Mouse (Mus musculus): ENCODE measurements around the gene Cux2. TPM values are rescaled to one million over a fixed set of nuclear protein-coding genes. Genes with fewer than 3 reads are reported as not detected.

Gene Cux2
- total and polyA plus RNA-seq, 3 experiments, result 1.4 to 3.5 TPM; not detected in 1

DNA sequence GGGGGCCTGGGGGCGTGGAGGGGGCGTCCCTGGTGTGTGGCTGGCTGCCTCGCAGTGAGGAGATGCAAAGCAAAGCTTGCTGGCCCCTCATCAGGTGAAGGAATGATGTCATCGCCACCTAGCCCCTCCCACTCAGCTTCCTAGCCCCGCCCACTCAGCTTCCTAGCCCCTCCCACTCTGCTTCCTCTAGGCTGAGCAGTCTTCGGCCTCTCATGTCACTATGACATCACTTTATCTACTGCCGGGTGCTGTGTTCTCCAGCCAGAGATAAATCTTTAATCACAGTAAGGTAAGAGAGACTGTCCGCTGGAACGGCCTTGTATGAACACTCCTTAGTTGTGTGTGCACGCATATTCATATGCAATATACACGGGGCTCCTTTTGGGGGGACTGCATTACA is 19.3 kb downstream of the Cux2 start:
- H3K36me3 ChIP-seq (ENCODE audit: control insufficient read depth in 1 of 2, insufficient read depth in 2 of 2, low read length in 2 of 2), result no peaks in the 10 kb centered on the region
- no peak for DNase-seq (ENCODE audit: low read depth, low spot score)
- no peak overlapping the region for H3K4me3 ChIP-seq (ENCODE audit: control insufficient read depth in 1 of 2, insufficient read depth in 1 of 2, low read depth in 2 of 2, low read length in 2 of 2)
- H3K4me1 ChIP-seq (ENCODE audit: control insufficient read depth in 1 of 2, insufficient read depth in 2 of 2, low read length in 2 of 2), result no peaks in the 10 kb centered on the region
- no peaks in the 10 kb centered on the region for H3K27me3 ChIP-seq (ENCODE audit: control insufficient read depth in 1 of 2, insufficient read depth in 2 of 2, low read length in 2 of 2)
- TF ChIP-seq TCF12 (IDR thresholded peaks at IDR 0.05; ENCODE audit: low read depth, low read length), result no peak
- no peak for TF ChIP-seq ELF1 (IDR thresholded peaks at IDR 0.05; ENCODE audit: low read depth, low read length)
- no peak for TF ChIP-seq JUND (IDR thresholded peaks at IDR 0.05; ENCODE audit: low read depth, low read length)
- TF ChIP-seq SIN3A (IDR thresholded peaks at IDR 0.05; ENCODE audit: low read length), result no peak
- TF ChIP-seq POLR2AphosphoS5 (IDR thresholded peaks at IDR 0.05; ENCODE audit: borderline replicate concordance, low read depth, low read length), result no peak
- no peak for TF ChIP-seq MYB (IDR thresholded peaks at IDR 0.05; ENCODE audit: low read depth, low read length)
- TF ChIP-seq GABPA (IDR thresholded peaks at IDR 0.05; ENCODE audit: low read depth, low read length), result no peak
- H3K79me2 ChIP-seq (ENCODE audit: control insufficient read depth, insufficient read depth, low read length, poor library complexity), result no peaks in the 10 kb centered on the region
- no peaks in the 10 kb centered on the region for H3K9me3 ChIP-seq (replicated peaks; ENCODE audit: insufficient read depth, low read length)
- no peak overlapping the region for H3K27ac ChIP-seq (ENCODE audit: control insufficient read depth, low read depth, low read length)
- H3K9ac ChIP-seq (ENCODE audit: control insufficient read depth, low read depth, low read length, poor library complexity, severe bottlenecking), result no peak overlapping the region

- no peak overlapping the region for H3K9ac ChIP-seq (ENCODE audit: control insufficient read depth, low read depth, low read length, poor library complexity, severe bottlenecking)
These were observed 23.1 kb downstream of the Cux2 start for GRCm38 (mm10) chr5:122026771-122027170.

GRCm38 (mm10) chr5:122026284-122026683 is 23.6 kb downstream of the Cux2 start:
- no peaks in the 10 kb centered on the region for H3K79me2 ChIP-seq (ENCODE audit: control insufficient read depth, insufficient read depth, low read length, poor library complexity)
- TF ChIP-seq GABPA (IDR thresholded peaks at IDR 0.05; ENCODE audit: low read depth, low read length) (no peak), RAD21 (IDR thresholded peaks at IDR 0.05; ENCODE audit: low read depth, low read length) (no peak), POLR2AphosphoS2 (IDR thresholded peaks at IDR 0.05; ENCODE audit: low read length) (no peak), E2F4 (IDR thresholded peaks at IDR 0.05; ENCODE audit: borderline replicate concordance, low read depth, low read length) (no peak), ZNF384 (IDR thresholded peaks at IDR 0.05; ENCODE audit: low read depth, low read length) (no peak), ETS1 (IDR thresholded peaks at IDR 0.05; ENCODE audit: low read depth, low read length) (no peak), UBTF (IDR thresholded peaks at IDR 0.05; ENCODE audit: borderline replicate concordance, insufficient read depth, low read depth, low read length) (no peak), EP300 (IDR thresholded peaks at IDR 0.05; ENCODE audit: low read depth in 1 of 2, low read length in 2 of 2) (no peak), CHD2 (IDR thresholded peaks at IDR 0.05; ENCODE audit: low read length) (no peak), ELF1 (IDR thresholded peaks at IDR 0.05; ENCODE audit: low read depth, low read length) (no peak), CHD1 (IDR thresholded peaks at IDR 0.05; ENCODE audit: low read depth, low read length) (no peak), BHLHE40 (IDR thresholded peaks at IDR 0.05; ENCODE audit: borderline replicate concordance, low read depth, low read length) (no peak), GATA1 (IDR thresholded peaks at IDR 0.05; ENCODE audit: low read depth, low read length) (no peak), SMC3 (IDR thresholded peaks at IDR 0.05; ENCODE audit: low read depth, low read length) (no peak), MYB (IDR thresholded peaks at IDR 0.05; ENCODE audit: low read depth, low read length) (no peak)
- H3K4me1 ChIP-seq (ENCODE audit: control insufficient read depth in 1 of 2, insufficient read depth in 2 of 2, low read length in 2 of 2), result no peaks in the 10 kb centered on the region
- DNase-seq (ENCODE audit: low read depth, low spot score), result no peak
- H3K4me3 ChIP-seq (ENCODE audit: control insufficient read depth in 1 of 2, insufficient read depth in 1 of 2, low read depth in 2 of 2, low read length in 2 of 2), result no peak overlapping the region
- H3K27ac ChIP-seq (ENCODE audit: control insufficient read depth, low read depth, low read length), result no peak overlapping the region
- no peaks in the 10 kb centered on the region for H3K27me3 ChIP-seq (ENCODE audit: control insufficient read depth in 1 of 2, insufficient read depth in 2 of 2, low read length in 2 of 2)
- no peak overlapping the region for H3K9ac ChIP-seq (ENCODE audit: control insufficient read depth, low read depth, low read length, poor library complexity, severe bottlenecking)
- H3K36me3 ChIP-seq (ENCODE audit: control insufficient read depth in 1 of 2, insufficient read depth in 2 of 2, low read length in 2 of 2), result no peaks in the 10 kb centered on the region
- no peaks in the 10 kb centered on the region for H3K9me3 ChIP-seq (replicated peaks; ENCODE audit: insufficient read depth, low read length)

More at GRCm38 (mm10) chr5:122026771-122027170, 23.1 kb downstream of the Cux2 start:
- H3K9me3 ChIP-seq (replicated peaks; ENCODE audit: insufficient read depth, low read length), result no peaks in the 10 kb centered on the region
- no peaks in the 10 kb centered on the region for H3K36me3 ChIP-seq (ENCODE audit: control insufficient read depth in 1 of 2, insufficient read depth in 2 of 2, low read length in 2 of 2)
- no peak overlapping the region for H3K27ac ChIP-seq (ENCODE audit: control insufficient read depth, low read depth, low read length)
- no peak for DNase-seq (ENCODE audit: low read depth, low spot score)
- no peak for TF ChIP-seq ZC3H11A (IDR thresholded peaks at IDR 0.05; ENCODE audit: low read depth, low read length)
- TF ChIP-seq ELF1 (IDR thresholded peaks at IDR 0.05; ENCODE audit: low read depth, low read length), result no peak
- TF ChIP-seq SMC3 (IDR thresholded peaks at IDR 0.05; ENCODE audit: low read depth, low read length), result no peak
- no peak for TF ChIP-seq BHLHE40 (IDR thresholded peaks at IDR 0.05; ENCODE audit: borderline replicate concordance, low read depth, low read length)
- TF ChIP-seq MAZ (IDR thresholded peaks at IDR 0.05; ENCODE audit: low read depth, low read length), result no peak
- no peak for TF ChIP-seq MAFK (IDR thresholded peaks at IDR 0.05; ENCODE audit: borderline replicate concordance, low read depth, low read length)
- TF ChIP-seq GABPA (IDR thresholded peaks at IDR 0.05; ENCODE audit: low read depth, low read length), result no peak
- no peak for TF ChIP-seq ZKSCAN1 (IDR thresholded peaks at IDR 0.05; ENCODE audit: low read depth, low read length)
- TF ChIP-seq HCFC1 (IDR thresholded peaks at IDR 0.05; ENCODE audit: low read depth, low read length), result no peak
- TF ChIP-seq CHD2 (IDR thresholded peaks at IDR 0.05; ENCODE audit: low read length), result no peak
- H3K79me2 ChIP-seq (ENCODE audit: control insufficient read depth, insufficient read depth, low read length, poor library complexity), result no peaks in the 10 kb centered on the region
- H3K4me3 ChIP-seq (ENCODE audit: control insufficient read depth in 1 of 2, insufficient read depth in 1 of 2, low read depth in 2 of 2, low read length in 2 of 2), result no peak overlapping the region
- no peaks in the 10 kb centered on the region for H3K27me3 ChIP-seq (ENCODE audit: control insufficient read depth in 1 of 2, insufficient read depth in 2 of 2, low read length in 2 of 2)
- H3K4me1 ChIP-seq (ENCODE audit: control insufficient read depth in 1 of 2, insufficient read depth in 2 of 2, low read length in 2 of 2), result no peaks in the 10 kb centered on the region
